Mouse (Mus musculus) heart, postnatal 0 days (tissue): ENCODE results near the gene Csf1. TPM values are rescaled to one million over a fixed set of nuclear protein-coding genes. Genes with fewer than 3 reads are reported as not detected.

Experiments
- ATAC-seq: fragments of 200-750 bp; cut with Nextera tagmentation; 2 replicates; pipeline ENCODE4 v1.8.0; 2017; ENCODE audit warnings: low read depth, moderate number of reproducible peaks, moderate library complexity; ENCODE audit not compliant: insufficient read depth
- DNase-seq: peaks from one replicate; pipeline ENCODE4 v3.0.0-alpha.2; 2016; ENCODE audit warnings: low spot score
- H3K27ac ChIP-seq: fragments of 300-500 bp; sonication (generic); 2 replicates; pipeline ENCODE4 v1.5.1; 2014; ENCODE audit warnings: low read depth, mild to moderate bottlenecking
- H3K27me3 ChIP-seq: fragments of 300-500 bp; sonication (generic); 2 replicates; pipeline ENCODE4 v1.6.1; 2014; ENCODE audit warnings: low read length, mixed read lengths; ENCODE audit not compliant: control insufficient read depth, insufficient read depth
- H3K36me3 ChIP-seq: fragments of 300-500 bp; sonication (generic); replicated peaks from 2 replicates; pipeline ENCODE4 v1.6.1; 2014; ENCODE audit warnings: low read length, mixed read lengths; ENCODE audit not compliant: control insufficient read depth, insufficient read depth
- H3K4me1 ChIP-seq: fragments of 300-500 bp; sonication (generic); 2 replicates; pipeline ENCODE4 v1.6.1; 2014; ENCODE audit warnings: antibody characterized with exemption; ENCODE audit not compliant: control insufficient read depth, insufficient read depth
- H3K4me2 ChIP-seq: fragments of 300-500 bp; sonication (generic); 2 replicates; pipeline ENCODE4 v1.6.1; 2014; ENCODE audit warnings: low read depth, mild to moderate bottlenecking, low read length, moderate library complexity
- H3K4me3 ChIP-seq: fragments of 300-500 bp; sonication (generic); 2 replicates; pipeline ENCODE4 v1.5.1; 2014; ENCODE audit warnings: low read depth, low read length
- H3K9ac ChIP-seq: fragments of 300-500 bp; sonication (generic); replicated peaks from 2 replicates; pipeline ENCODE4 v1.6.1; 2014; ENCODE audit warnings: low read depth, low read length, mixed read lengths
- H3K9me3 ChIP-seq: fragments of 300-500 bp; sonication (generic); replicated peaks from 2 replicates; pipeline ENCODE4 v1.6.1; 2016; ENCODE audit warnings: low read length; ENCODE audit not compliant: control insufficient read depth
- CTCF ChIP-seq: IDR thresholded peaks from 2 replicates; pipeline ENCODE4 v1.5.1; 2016; ENCODE audit warnings: antibody characterized with exemption, control low read depth, low read depth
- EP300 ChIP-seq: IDR thresholded peaks from 2 replicates; pipeline ENCODE4 v1.6.1; 2016; ENCODE audit warnings: antibody characterized with exemption, low read depth
- WGBS: fragments of 180-500 bp; shearing (Covaris S2); extraction: QIAGEN DNeasy Blood & Tissue Kit; methylation state at CpG from one replicate; pipeline ENCODE4 v1.1.7; 2014; 5-methylcytosine and 5-hydroxymethylcytosine counted together
- polyA plus RNA-seq: library from polyadenylated mRNA; unstranded; fragments of >200 nt; fragmentation: Nextera tagmentation; extraction: Ambion mirVana; gene quantifications from 2 replicates; pipeline ENCODE4 v1.2.1, GENCODE M21; 2015
- total RNA-seq: library from RNA; depleted of rRNA; stranded (reverse); fragments of >200 nt; gene quantifications from 2 replicates; pipeline ENCODE4 v1.2.3, GENCODE M21; 2014; ENCODE audit warnings: low replicate concordance

Gene Csf1
- total and polyA plus RNA-seq, 2 experiments from 2014 or later: 7.7 to 23.6 TPM

GRCm38 (mm10) chr3:107776295-107776694, 16.0 kb upstream of the Csf1 start:
- no peak overlapping the region for H3K27ac ChIP-seq
- no peak overlapping the region for H3K9ac ChIP-seq
- 21% methylated on average over 3 of the region's 3 CpGs for WGBS
- no peak overlapping the region for H3K4me2 ChIP-seq
- DNase-seq (no peak), ATAC-seq (no peak; the same call in 1 of the 2 replicates)
- H3K9me3 ChIP-seq: no peaks in the 10 kb centered on the region
- no peaks in the 10 kb centered on the region for H3K27me3 ChIP-seq
- no peaks in the 10 kb centered on the region for H3K4me1 ChIP-seq
- no peak for TF ChIP-seq CTCF
- no peak for TF ChIP-seq EP300
- no peak overlapping the region for H3K4me3 ChIP-seq
- H3K36me3 ChIP-seq: no peaks in the 10 kb centered on the region

- no peak for TF ChIP-seq CTCF
- TF ChIP-seq EP300: no peak
- WGBS: 49% methylated on average over 3 of the region's 3 CpGs
- ATAC-seq (no peak), DNase-seq (no peak)
- H3K4me1 ChIP-seq: no peaks in the 10 kb centered on the region
- no peak overlapping the region for H3K4me2 ChIP-seq
- H3K27me3 ChIP-seq: no peaks in the 10 kb centered on the region
- no peaks in the 10 kb centered on the region for H3K36me3 ChIP-seq
- H3K9ac ChIP-seq: no peak overlapping the region
- no peaks in the 10 kb centered on the region for H3K9me3 ChIP-seq
- no peak overlapping the region for H3K27ac ChIP-seq
- no peak overlapping the region for H3K4me3 ChIP-seq
These were observed 15.5 kb upstream of the Csf1 start for GRCm38 (mm10) chr3:107775736-107776135.

GRCm38 (mm10) chr3:107775056-107775455, 14.8 kb upstream of the Csf1 start:
- no peak overlapping the region for H3K27ac ChIP-seq
- 34% methylated on average over 5 of the region's 5 CpGs for WGBS
- no peak for DNase-seq

GRCm38 (mm10) chr3:107772860-107773259, 12.6 kb upstream of the Csf1 start:
- H3K27me3 ChIP-seq: no peaks in the 10 kb centered on the region
- H3K4me3 ChIP-seq: no peak overlapping the region
- H3K4me2 ChIP-seq: no peak overlapping the region
- no peak overlapping the region for H3K9ac ChIP-seq
- no peaks in the 10 kb centered on the region for H3K36me3 ChIP-seq
- 72% methylated on average over 5 of the region's 5 CpGs for WGBS
- TF ChIP-seq EP300: no peak
- no peak for TF ChIP-seq CTCF
- no peaks in the 10 kb centered on the region for H3K9me3 ChIP-seq
- ATAC-seq (no peak), DNase-seq (no peak)
- peaks cover 21% of the 10 kb centered on the region for H3K4me1 ChIP-seq
- H3K27ac ChIP-seq: no peak overlapping the region

More at GRCm38 (mm10) chr3:107775056-107775455, 14.8 kb upstream of the Csf1 start:
- Histone ChIP-seq H3K9ac (no peak overlapping the region), H3K4me2 (no peak overlapping the region), H3K4me1 (0 out of 2 replicates have a peak, but pooled peaks cover under 1% of the 10 kb centered on the region), H3K27me3 (no peaks in the 10 kb centered on the region), H3K4me3 (no peak overlapping the region), H3K9me3 (no peaks in the 10 kb centered on the region), H3K36me3 (no peaks in the 10 kb centered on the region)
- no peak for ATAC-seq
- TF ChIP-seq EP300: no peak
- TF ChIP-seq CTCF: no peak

- WGBS: 50% methylated on average over 2 of the region's 2 CpGs
- Histone ChIP-seq H3K9ac (no peak overlapping the region), H3K4me1 (peaks cover 35% of the 10 kb centered on the region), H3K4me2 (no peak overlapping the region), H3K27ac (no peak overlapping the region), H3K9me3 (no peaks in the 10 kb centered on the region), H3K36me3 (no peaks in the 10 kb centered on the region), H3K27me3 (no peaks in the 10 kb centered on the region), H3K4me3 (no peak overlapping the region)
- no peak for DNase-seq
- no peak for ATAC-seq
- TF ChIP-seq EP300 (no peak), CTCF (no peak)
These were observed 9.4 kb upstream of the Csf1 start for GRCm38 (mm10) chr3:107769692-107770091.
